8 mouse cellular contexts compared by ENCODE assay signal in genomic region chr2:61711108-61712040, GRCm38 (mm10). TPM values are rescaled to one million over a fixed set of nuclear protein-coding genes. Genes with fewer than 3 reads are reported as not detected.
DNase-seq lines count a peak whose midpoint lies in the region; ATAC-seq and TF ChIP-seq lines count a peak whose summit lies in the region.

Gene Psmd14 (plus strand): TSS chr2:61711694.

- TF ChIP-seq POLR2A in bone marrow macrophage, adult 2 months (IDR thresholded peaks at IDR 0.05; ENCODE audit: borderline replicate concordance, low read depth, low read length), result no peak
- peak; percentile 72 for TF ChIP-seq POLR2A in embryonic fibroblast, embryonic 13.5 days (IDR thresholded peaks at IDR 0.05; ENCODE audit: low read depth, low read length)

- no peaks in the 10 kb centered on the region for H3K9me3 ChIP-seq in heart, embryonic 10.5 days
- H3K9me3 ChIP-seq in kidney, embryonic 15.5 days (replicated peaks), result no peaks in the 10 kb centered on the region

- peak within 1 kb of the TSS; percentile 86 for H3K4me3 ChIP-seq in bone marrow macrophage, adult 2 months (ENCODE audit: insufficient read depth, low read length)
- peak within 1 kb of the TSS; percentile 95 for H3K4me3 ChIP-seq in embryonic fibroblast, embryonic 13.5 days (ENCODE audit: insufficient read depth, low read length)
- H3K4me3 ChIP-seq in heart, embryonic 10.5 days, result peak within 1 kb of the TSS; percentile 94
- H3K4me3 ChIP-seq in kidney, embryonic 15.5 days (replicated peaks), result peak within 1 kb of the TSS; percentile 77

- 4% methylated on average over 48 of the region's 52 CpGs for WGBS in heart, embryonic 10.5 days
- 6% methylated on average over 42 of the region's 52 CpGs for WGBS in kidney, embryonic 15.5 days

- ATAC-seq in kidney, embryonic 15.5 days (replicated peaks; ENCODE audit: low FRiP score), result peak; percentile 99
- ATAC-seq in monocyte, adult 5-6 weeks (replicated peaks; ENCODE audit: insufficient number of reproducible peaks, low FRiP score, low TSS enrichment, poor library complexity, severe bottlenecking), result peak; percentile 74

- H3K4me1 ChIP-seq in bone marrow macrophage, adult 2 months (ENCODE audit: control insufficient read depth, insufficient read depth, low read length), result peaks cover 10% of the 10 kb centered on the region
- no peaks in the 10 kb centered on the region for H3K4me1 ChIP-seq in embryonic fibroblast, embryonic 13.5 days (ENCODE audit: control insufficient read depth, insufficient read depth, low read length)
- peaks cover 4% of the 10 kb centered on the region; the same call in 1 of the 2 replicates for H3K4me1 ChIP-seq in heart, embryonic 10.5 days
- H3K4me1 ChIP-seq in kidney, embryonic 15.5 days, result peaks cover 7% of the 10 kb centered on the region

- H3K36me3 ChIP-seq in heart, embryonic 10.5 days, result no peaks in the 10 kb centered on the region
- no peaks in the 10 kb centered on the region for H3K36me3 ChIP-seq in kidney, embryonic 15.5 days

- H3K27me3 ChIP-seq in heart, embryonic 10.5 days (ENCODE audit: insufficient read depth, poor library complexity, severe bottlenecking), result no peaks in the 10 kb centered on the region
- H3K27me3 ChIP-seq in kidney, embryonic 15.5 days, result no peaks in the 10 kb centered on the region

- DNase-seq in A20 (ENCODE audit: low read depth, low spot score), result peak; percentile 91
- DNase-seq in heart, embryonic 10.5 days (ENCODE audit: low spot score), result peak; percentile 97
- DNase-seq in liver, result peak; percentile 94
- peak; percentile 84 to 94 for DNase-seq in spleen, postnatal 4 days (ENCODE audit: low spot score in 2 of 2)

- TF ChIP-seq CTCF in bone marrow macrophage, adult 2 months (IDR thresholded peaks at IDR 0.05; ENCODE audit: low read depth, low read length), result no peak
- TF ChIP-seq CTCF in embryonic fibroblast, embryonic 13.5 days (IDR thresholded peaks at IDR 0.05; ENCODE audit: borderline replicate concordance, insufficient read depth, low read length), result no peak

- H3K27ac ChIP-seq in bone marrow macrophage, adult 2 months (ENCODE audit: insufficient read depth, low read depth, low read length), result peak within 1 kb of the TSS; percentile 81
- H3K27ac ChIP-seq in embryonic fibroblast, embryonic 13.5 days (ENCODE audit: insufficient read depth, low read length), result peak within 1 kb of the TSS; percentile 74
- peak within 1 kb of the TSS; percentile 95 for H3K27ac ChIP-seq in heart, embryonic 10.5 days
- H3K27ac ChIP-seq in kidney, embryonic 15.5 days, result peak within 1 kb of the TSS; percentile 85

- peak within 1 kb of the TSS; percentile 91 for H3K9ac ChIP-seq in kidney, embryonic 15.5 days

- peak within 1 kb of the TSS; percentile 68 for H3K4me2 ChIP-seq in kidney, embryonic 15.5 days

RNA-seq across cellular contexts. Expression of gene Psmd14, which starts in this region (rescaled TPM):
- 70.7 and 70.9 TPM in 2 replicates for polyA plus RNA-seq in bone marrow macrophage, adult 2 months (2012; ENCODE audit: insufficient read depth, insufficient read length, missing spikeins)
- 183 and 186 TPM in 2 replicates for polyA plus RNA-seq in embryonic fibroblast, embryonic 13.5 days (2011; ENCODE audit: insufficient read length, low read depth, missing spikeins)
- polyA plus RNA-seq in heart, embryonic 10.5 days (2016; fragmentation: Nextera tagmentation; extraction: Ambion mirVana), result 178 and 206 TPM in 2 replicates
- 179 and 192 TPM in 2 replicates for polyA plus RNA-seq in kidney, embryonic 15.5 days (2015; fragmentation: Nextera tagmentation; extraction: Ambion mirVana)
- 152 to 196 TPM (median 170 TPM) in 3 replicates for total RNA-seq in monocyte, adult 5-6 weeks (2017)

Comparison
In these comparisons a context has a peak if more than half of its experiments do, and no peak if none do; other contexts are left out.
1. Peak in every context shown above with its lines: DNase-seq, ATAC-seq, H3K4me3 ChIP-seq and H3K27ac ChIP-seq.